Mouse (Mus musculus): ENCODE data around the gene Fut11.

The Fut11 gene

GRCm38 (mm10) chr14:20694884-20695760, at the start of gene Fut11:
TSS of gene Fut11 (plus strand) at chr14:20694968.
- in situ Hi-C loops (cut with MboI, MseI), result no loop called here

DNA sequence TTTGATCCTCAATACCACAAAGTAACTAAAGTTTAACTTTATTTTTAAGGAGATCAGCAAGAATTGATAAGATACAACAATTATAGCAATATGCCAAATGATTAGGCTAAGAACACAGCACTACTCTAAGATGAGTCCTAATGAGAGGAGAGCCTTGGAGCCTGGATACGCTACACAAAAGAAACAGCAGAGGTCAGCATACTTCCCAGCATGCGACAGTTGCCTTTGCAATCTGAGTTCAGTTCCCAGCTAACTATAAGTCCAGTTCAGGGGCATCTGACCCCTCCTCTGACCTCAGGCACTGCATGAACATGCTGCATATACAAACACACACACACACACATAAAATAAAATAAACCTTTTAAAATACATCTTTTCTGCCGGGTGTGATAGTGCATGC, 49.2 kb upstream of the Fut11 start:
- in situ Hi-C loops (cut with MboI, MseI), result no loop called here

DNA sequence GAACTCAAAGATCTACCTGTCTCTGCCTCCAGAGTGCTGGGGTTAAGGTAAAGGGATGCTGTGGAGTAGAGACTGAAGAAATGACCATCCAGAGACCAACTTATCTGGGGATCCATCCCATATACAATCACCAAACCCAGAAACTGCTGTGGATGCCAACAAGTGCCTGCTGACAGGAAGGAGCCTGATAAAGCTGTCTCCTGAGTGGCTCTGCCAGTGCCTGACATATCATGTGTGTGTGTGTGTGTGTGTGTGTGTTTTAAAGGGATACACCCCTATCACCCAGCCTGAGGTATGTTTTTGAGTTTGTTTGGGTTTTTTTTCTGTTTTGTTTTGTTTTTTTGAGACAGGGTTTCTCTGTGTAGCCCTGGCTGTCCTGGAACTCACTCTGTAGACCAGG, 48.4 kb upstream of the Fut11 start:
- in situ Hi-C loops (cut with MboI, MseI), result no loop called here

DNA sequence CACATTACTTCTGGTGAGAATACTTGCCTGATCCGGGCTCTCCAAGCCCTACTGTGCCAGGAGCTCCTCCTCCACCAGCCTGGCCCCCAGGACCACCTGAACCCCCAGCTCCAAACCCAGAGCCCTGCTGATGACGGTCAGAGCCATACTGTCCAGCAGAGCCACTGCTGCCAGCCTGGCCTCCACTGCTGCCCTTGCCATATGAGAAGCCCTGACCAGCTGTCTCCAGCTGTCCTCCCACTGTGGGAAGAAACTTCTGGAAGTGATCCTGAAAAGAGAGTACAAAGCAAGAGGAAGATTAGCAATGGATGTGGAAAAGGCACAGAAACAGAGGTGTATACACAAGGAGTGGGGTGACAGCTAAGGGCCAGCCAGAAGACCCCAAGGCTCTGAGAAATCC, 43.8 kb upstream of the Fut11 start:
- in situ Hi-C loops (cut with MboI, MseI), result loop anchor here in 1 of 2 experiments (5.0 kb wide), 1 partner anchor 249 kb away; no protein-coding TSS in a partner anchor

GRCm38 (mm10) chr14:20651722-20652256, 43.0 kb upstream of the Fut11 start:
- in situ Hi-C loops (cut with MboI, MseI), result loop anchor here in 1 of 2 experiments (5.0 kb wide), 1 partner anchor 249 kb away; no protein-coding TSS in a partner anchor

GRCm38 (mm10) chr14:20654690-20655421, 39.9 kb upstream of the Fut11 start:
- in situ Hi-C loops (cut with MboI, MseI), result loop anchor here (5.0 kb wide), 2 partner anchors 78 to 253 kb away; no protein-coding TSS in a partner anchor

DNA sequence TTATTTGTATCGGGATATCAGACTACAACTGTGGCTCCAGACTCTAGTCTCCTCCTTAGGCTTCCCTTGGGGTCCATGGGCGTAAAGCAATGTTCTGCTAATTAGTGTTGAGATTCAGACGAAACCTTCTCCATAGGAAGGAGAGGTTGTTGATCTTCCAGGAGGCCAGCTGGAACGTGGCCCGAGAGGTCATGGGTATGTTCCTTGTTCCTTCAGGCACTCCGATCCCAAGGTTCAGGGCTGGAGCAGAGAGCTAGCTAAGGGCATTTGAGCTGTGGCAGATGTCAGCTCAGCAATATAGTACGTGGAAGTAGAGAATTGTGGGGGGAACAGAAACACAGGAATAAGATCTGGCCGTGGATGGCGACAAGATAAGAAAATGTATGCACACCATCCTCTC, 39.0 kb upstream of the Fut11 start:
- in situ Hi-C loops (cut with MboI, MseI), result loop anchor here (5.0 kb wide), 1 partner anchor 78 kb away; no protein-coding TSS in a partner anchor

- in situ Hi-C loops (cut with MboI, MseI), result loop anchor here (5.0 kb wide), 1 partner anchor 79 kb away; no protein-coding TSS in a partner anchor
Measured at GRCm38 (mm10) chr14:20656361-20656760, 38.4 kb upstream of the Fut11 start, which contains the start of gene Myoz1. TSS of gene Myoz1 (minus strand) at chr14:20656540.

GRCm38 (mm10) chr14:20658326-20658725, 36.4 kb upstream of the Fut11 start:
- in situ Hi-C loops (cut with MboI, MseI), result loop anchor here (5.0 kb wide), 1 partner anchor 81 kb away; no protein-coding TSS in a partner anchor

DNA sequence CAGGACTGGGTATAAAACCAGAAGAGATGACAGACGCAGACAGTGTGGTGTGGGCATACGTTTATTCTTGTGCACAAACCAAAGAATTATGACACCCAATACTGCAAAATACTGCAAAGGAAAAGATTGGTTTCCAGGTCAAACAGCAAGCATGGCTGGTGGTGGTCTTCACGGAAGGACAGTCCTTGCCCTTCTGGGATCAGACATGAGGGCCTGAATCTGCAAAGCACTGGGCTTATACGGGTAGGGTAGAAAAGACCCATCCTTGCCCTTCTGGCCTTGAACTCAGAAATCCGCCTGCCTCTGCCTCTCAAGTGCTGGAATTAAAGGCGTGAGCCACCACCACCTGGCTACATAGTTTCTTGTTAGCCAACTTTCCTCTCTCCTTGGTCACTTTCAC, 35.9 kb upstream of the Fut11 start:
- in situ Hi-C loops (cut with MboI, MseI), result loop anchor here (5.0 kb wide), 1 partner anchor 82 kb away; no protein-coding TSS in a partner anchor

DNA sequence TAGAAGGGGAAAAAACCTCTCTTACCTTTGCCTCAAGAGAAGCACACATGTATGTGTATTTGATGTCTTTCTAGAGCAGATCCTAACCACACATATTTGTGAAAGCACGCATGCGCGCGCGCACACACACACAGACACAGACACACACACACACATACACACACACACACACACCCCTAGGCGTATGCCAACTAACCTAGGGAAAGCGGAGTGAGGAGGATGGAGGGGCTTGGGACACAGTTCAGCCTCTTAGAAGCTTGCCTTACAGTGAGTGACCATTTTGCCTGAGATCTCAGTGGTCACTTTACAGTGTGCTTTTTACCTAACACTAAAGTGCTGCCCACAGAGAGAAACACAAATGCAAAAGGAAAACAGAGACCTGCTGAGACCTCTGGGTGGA, 35.1 kb upstream of the Fut11 start:
- in situ Hi-C loops (cut with MboI, MseI), result loop anchor here (5.0 kb wide), 1 partner anchor 82 kb away; no protein-coding TSS in a partner anchor

- in situ Hi-C loops (cut with MboI, MseI), result no loop called here
Measured at GRCm38 (mm10) chr14:20660827-20661660, 33.7 kb upstream of the Fut11 start.

- in situ Hi-C loops (cut with MboI, MseI), result no loop called here
Measured at GRCm38 (mm10) chr14:20661661-20662331, 33.0 kb upstream of the Fut11 start.

DNA sequence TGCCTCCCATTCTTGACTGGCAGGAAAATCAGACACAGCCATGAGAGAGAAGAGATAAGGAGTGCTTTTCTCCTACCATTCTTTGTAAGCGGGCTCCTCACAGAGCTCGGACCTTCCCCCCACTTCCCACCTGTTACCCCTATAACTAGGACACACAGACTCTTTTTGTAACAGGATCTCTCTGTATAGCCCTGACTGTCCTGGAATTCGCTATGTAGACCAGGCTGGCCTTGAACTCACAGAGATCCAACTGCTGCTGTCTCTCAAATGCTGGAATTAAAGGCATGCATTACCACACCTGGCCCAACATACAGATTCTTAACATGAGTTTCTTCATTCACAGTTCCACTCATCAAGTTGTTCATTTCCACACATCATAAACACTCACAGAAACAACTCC, 32.0 kb upstream of the Fut11 start:
- in situ Hi-C loops (cut with MboI, MseI), result no loop called here

DNA sequence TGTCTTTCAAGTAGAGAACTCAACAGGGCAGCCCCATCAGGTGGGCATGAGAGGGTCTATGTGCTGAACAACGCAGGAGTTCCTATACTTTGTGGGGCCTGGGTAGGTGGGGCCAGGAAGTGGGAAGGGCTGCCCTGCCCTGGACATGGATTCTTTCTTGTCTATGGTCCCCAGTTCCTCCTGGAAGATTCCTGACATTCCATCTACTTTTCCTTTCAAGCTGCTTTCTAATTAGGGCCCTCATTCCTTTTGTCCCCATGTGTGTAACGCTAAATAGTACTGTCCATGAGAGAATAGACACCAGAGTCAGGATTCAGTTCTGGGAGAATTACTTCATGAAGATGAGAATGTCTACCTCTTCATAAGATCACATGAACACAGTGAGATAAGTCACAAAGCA, 31.2 kb upstream of the Fut11 start:
- in situ Hi-C loops (cut with MboI, MseI), result no loop called here

GRCm38 (mm10) chr14:20664436-20664835, 30.3 kb upstream of the Fut11 start:
- in situ Hi-C loops (cut with MboI, MseI), result no loop called here

- in situ Hi-C loops (cut with MboI, MseI), result no loop called here
Measured at GRCm38 (mm10) chr14:20667469-20667868, 27.3 kb upstream of the Fut11 start.

- in situ Hi-C loops (cut with MboI, MseI), result no loop called here
Measured at GRCm38 (mm10) chr14:20668154-20668810, 26.5 kb upstream of the Fut11 start, which contains the start of gene Synpo2l. TSS of gene Synpo2l (minus strand) at chr14:20668354.

DNA sequence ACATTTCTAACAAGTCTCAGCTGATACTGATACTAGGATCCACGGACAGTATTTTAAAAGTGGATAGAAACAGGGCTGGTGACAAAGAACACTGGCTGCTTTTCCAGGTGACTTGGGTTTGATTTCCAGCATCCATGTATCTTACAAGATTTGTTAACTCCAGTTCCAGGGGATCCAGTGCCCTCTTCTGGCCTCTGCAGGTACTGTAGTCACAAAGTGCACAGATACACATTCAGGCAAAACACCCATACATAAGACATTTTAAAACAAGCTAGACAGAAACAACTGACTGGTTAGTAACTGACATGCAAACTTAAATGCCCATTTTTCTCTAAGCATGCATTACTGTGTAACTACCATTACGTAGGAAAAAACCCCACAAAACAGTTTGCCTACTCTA, 21.8 kb upstream of the Fut11 start:
- in situ Hi-C loops (cut with MboI, MseI), result no loop called here

DNA sequence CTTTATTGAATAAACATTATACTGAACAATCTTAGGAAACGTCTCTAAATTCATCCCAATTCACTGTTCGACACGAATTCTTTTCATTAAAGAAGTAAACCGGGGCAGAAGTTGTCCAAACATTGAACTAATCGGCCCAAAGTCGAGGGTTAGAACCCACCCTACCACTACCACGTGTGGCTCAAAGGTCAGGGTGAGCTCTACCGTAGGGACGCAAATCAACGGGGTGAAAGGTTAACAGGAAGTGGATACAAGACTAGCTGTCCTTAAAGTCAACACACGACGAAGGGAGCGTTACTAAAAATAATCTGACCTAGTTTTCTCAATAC, 21.1 kb upstream of the Fut11 start:
- in situ Hi-C loops (cut with MboI, MseI), result no loop called here
